Mouse (Mus musculus): ENCODE results near the gene U2af2.

DNA sequence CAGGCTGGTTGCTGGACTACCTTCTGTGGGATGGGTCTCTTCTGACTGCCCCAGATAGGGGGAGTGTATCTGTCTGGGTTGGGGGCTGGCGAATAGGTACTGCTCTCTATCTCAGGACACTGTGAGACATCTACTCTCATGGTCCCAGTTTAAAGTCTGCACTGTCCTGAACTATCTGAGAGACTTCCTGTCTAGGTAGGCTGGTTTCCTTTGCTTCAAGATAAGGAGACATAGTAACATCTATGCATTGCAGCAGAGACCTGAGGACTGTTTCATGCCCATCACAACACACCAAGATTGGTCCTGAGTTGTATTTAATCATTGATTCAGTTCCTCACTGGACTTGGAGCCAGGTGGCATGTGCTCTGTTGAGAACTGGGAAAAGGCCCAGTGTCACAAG, 23.6 kb downstream of the U2af2 start:
- no peak for TF ChIP-seq CTCF (IDR thresholded peaks at IDR 0.05; ENCODE audit: low read depth)
- no peak for TF ChIP-seq EP300 (optimal IDR thresholded peaks at IDR 0.05)
